Mouse (Mus musculus): ENCODE data around the gene Arhgap44. TPM values are rescaled to one million over a fixed set of nuclear protein-coding genes. Genes with fewer than 3 reads are reported as not detected.
A peak's percentile ranks its signal among the peaks of the same experiment; 100 is the strongest.

The Arhgap44 gene
- polyA plus RNA-seq, 1 experiment from 2014 or later: 31.2 TPM

DNA sequence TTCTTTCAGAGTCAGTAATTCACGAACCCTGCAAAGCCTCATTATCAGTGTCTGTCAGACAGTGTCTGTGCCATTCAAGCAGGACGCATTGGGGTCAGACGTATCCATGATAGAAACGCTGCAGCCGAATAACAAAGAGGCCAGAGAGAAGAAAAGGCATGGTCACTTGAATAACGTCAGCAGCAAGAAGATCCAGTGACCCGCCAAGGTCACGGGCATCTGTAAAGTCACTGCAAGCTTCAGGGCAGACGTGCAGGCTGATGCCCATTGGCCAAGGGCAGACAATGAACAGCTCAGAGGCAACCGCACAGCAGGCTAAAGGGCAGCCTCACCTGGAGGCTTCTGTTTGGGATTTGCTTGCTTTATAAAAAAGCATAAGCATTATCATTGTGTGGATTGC is 52.7 kb downstream of the Arhgap44 start:
- Histone ChIP-seq H3K4me3 (ENCODE audit: low read depth, low read length) (no peak overlapping the region), H3K9me3 (ENCODE audit: low read length) (no peaks in the 10 kb centered on the region), H3K27ac (ENCODE audit: low read length) (no peak overlapping the region), H3K9ac (replicated peaks; ENCODE audit: low read depth) (no peak overlapping the region), H3K27me3 (replicated peaks; ENCODE audit: insufficient read depth, low read length) (no peaks in the 10 kb centered on the region), H3K4me1 (ENCODE audit: insufficient read depth, low read depth, low read length) (no peaks in the 10 kb centered on the region), H3K36me3 (ENCODE audit: insufficient read depth, low read length) (no peaks in the 10 kb centered on the region), H3K4me2 (replicated peaks; ENCODE audit: low read depth, low read length) (no peak overlapping the region)
- 81% methylated on average over 10 of the region's 10 CpGs for WGBS
- no peak for ATAC-seq
- no peak for TF ChIP-seq CTCF (IDR thresholded peaks at IDR 0.05)
- TF ChIP-seq EP300 (IDR thresholded peaks at IDR 0.05): no peak
- DNase-seq (ENCODE audit: low spot score): no peak

DNA sequence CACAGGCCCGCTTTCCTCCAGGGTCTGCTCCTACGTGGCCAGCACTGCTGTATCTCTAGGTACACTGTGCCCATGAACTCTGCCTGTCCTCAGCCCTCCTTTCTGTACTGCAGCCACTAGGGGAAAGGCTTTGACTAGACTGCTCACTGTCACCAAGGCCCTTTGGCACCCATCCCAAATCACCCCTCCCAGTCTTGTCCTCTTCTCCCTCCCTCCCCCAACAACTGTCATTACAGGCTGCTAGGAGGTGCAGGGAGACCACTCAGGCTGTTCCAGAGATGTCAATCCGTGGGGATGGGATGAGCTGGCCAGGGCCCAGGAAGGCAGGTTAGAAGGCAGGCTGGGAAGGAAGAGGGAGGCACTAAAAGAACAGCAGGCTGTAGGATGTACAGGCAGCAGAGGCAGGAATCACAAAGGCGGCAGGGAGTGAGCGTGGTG is 55.0 kb downstream of the Arhgap44 start:
- H3K4me1 ChIP-seq (ENCODE audit: insufficient read depth, low read depth, low read length): no peaks in the 10 kb centered on the region
- TF ChIP-seq EP300 (IDR thresholded peaks at IDR 0.05) (no peak), CTCF (IDR thresholded peaks at IDR 0.05) (peak; percentile 26)
- DNase-seq (ENCODE audit: low spot score) (peak; percentile 37), ATAC-seq (peak; percentile 33; the same call in 1 of the 2 replicates)
- no peak overlapping the region for H3K9ac ChIP-seq (replicated peaks; ENCODE audit: low read depth)
- 61% methylated on average over 5 of the region's 5 CpGs for WGBS
- no peaks in the 10 kb centered on the region for H3K9me3 ChIP-seq (ENCODE audit: low read length)
- H3K27me3 ChIP-seq (replicated peaks; ENCODE audit: insufficient read depth, low read length): no peaks in the 10 kb centered on the region
- no peak overlapping the region for H3K4me3 ChIP-seq (ENCODE audit: low read depth, low read length)
- H3K27ac ChIP-seq (ENCODE audit: low read length): no peak overlapping the region
- H3K36me3 ChIP-seq (ENCODE audit: insufficient read depth, low read length): no peaks in the 10 kb centered on the region
- H3K4me2 ChIP-seq (replicated peaks; ENCODE audit: low read depth, low read length): no peak overlapping the region

DNA sequence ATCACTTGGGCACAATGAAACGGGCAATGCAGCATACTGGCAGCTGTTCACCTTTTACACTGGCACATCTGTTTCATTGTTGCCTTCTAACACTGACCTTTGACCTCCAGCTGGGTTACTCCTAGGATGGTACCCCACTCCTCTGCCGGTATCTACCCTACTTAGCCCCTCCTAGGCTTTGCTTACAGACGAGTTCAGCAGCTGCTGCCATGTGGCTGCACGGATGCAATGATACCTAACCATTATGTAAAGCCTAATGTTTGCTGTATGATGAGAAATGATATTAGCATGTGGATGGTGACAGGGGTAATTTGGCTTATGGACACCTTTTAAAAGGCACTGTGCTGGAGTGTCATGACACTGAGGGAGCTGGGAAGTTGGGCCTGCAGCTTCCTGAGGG is 55.6 kb downstream of the Arhgap44 start:
- WGBS: 79% methylated on average over 4 of the region's 4 CpGs
- TF ChIP-seq EP300 (IDR thresholded peaks at IDR 0.05): no peak
- no peak for TF ChIP-seq CTCF (IDR thresholded peaks at IDR 0.05)
- H3K36me3 ChIP-seq (ENCODE audit: insufficient read depth, low read length): no peaks in the 10 kb centered on the region
- no peak overlapping the region for H3K4me2 ChIP-seq (replicated peaks; ENCODE audit: low read depth, low read length)
- DNase-seq (ENCODE audit: low spot score) (no peak), ATAC-seq (no peak)
- no peaks in the 10 kb centered on the region for H3K27me3 ChIP-seq (replicated peaks; ENCODE audit: insufficient read depth, low read length)
- no peaks in the 10 kb centered on the region for H3K4me1 ChIP-seq (ENCODE audit: insufficient read depth, low read depth, low read length)
- H3K27ac ChIP-seq (ENCODE audit: low read length): no peak overlapping the region
- no peak overlapping the region for H3K4me3 ChIP-seq (ENCODE audit: low read depth, low read length)
- H3K9me3 ChIP-seq (ENCODE audit: low read length): no peaks in the 10 kb centered on the region
- H3K9ac ChIP-seq (replicated peaks; ENCODE audit: low read depth): no peak overlapping the region

DNA sequence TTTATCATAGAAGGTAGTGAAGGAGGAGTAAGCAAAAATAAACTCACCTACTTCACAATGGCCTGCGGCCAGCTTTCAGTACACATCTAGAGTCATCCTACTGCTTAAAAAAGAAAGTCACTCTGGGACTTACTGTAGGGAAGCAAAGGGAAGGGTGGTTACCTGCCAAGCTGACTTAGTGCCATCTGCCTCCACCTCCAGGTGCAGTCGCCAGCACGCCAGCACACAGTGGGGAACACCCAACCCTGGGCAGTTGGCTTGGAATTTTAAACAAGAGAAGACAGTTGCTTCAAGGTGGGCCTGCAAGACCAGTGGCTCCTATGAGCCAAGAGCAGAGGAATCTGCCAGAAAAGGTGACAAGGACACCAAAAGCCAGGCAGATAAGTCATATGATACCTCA is 58.7 kb downstream of the Arhgap44 start:
- Histone ChIP-seq H3K9me3 (ENCODE audit: low read length) (no peaks in the 10 kb centered on the region), H3K27me3 (replicated peaks; ENCODE audit: insufficient read depth, low read length) (no peaks in the 10 kb centered on the region), H3K4me2 (replicated peaks; ENCODE audit: low read depth, low read length) (no peak overlapping the region), H3K27ac (ENCODE audit: low read length) (no peak overlapping the region), H3K9ac (replicated peaks; ENCODE audit: low read depth) (no peak overlapping the region), H3K4me3 (ENCODE audit: low read depth, low read length) (no peak overlapping the region), H3K36me3 (ENCODE audit: insufficient read depth, low read length) (no peaks in the 10 kb centered on the region), H3K4me1 (ENCODE audit: insufficient read depth, low read depth, low read length) (no peaks in the 10 kb centered on the region)
- TF ChIP-seq EP300 (IDR thresholded peaks at IDR 0.05): no peak
- TF ChIP-seq CTCF (IDR thresholded peaks at IDR 0.05): no peak
- DNase-seq (ENCODE audit: low spot score): no peak
- ATAC-seq: no peak
- 81% methylated on average over 3 of the region's 3 CpGs for WGBS

DNA sequence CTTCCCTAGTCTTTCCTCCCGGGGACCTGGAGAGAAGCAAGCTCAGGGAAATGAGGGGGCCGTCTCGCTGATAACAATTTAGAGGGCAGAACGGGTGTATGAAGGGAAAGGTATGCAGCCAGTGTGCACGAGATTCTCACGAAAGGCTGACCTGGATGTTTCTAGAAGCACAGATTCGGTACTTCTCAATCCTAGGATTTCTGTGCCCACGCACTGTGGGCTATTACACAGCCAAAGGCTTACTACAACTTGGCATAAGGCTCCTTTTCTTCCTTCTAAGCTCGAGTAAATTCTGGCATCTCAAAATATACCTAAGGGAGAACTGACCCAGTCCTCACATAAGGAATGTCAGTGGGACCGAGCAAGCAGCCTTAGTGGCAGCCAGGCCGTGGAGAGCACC is 61.6 kb downstream of the Arhgap44 start:
- Histone ChIP-seq H3K36me3 (ENCODE audit: insufficient read depth, low read length) (no peaks in the 10 kb centered on the region), H3K4me1 (ENCODE audit: insufficient read depth, low read depth, low read length) (no peaks in the 10 kb centered on the region), H3K4me3 (ENCODE audit: low read depth, low read length) (no peak overlapping the region), H3K9ac (replicated peaks; ENCODE audit: low read depth) (no peak overlapping the region), H3K4me2 (replicated peaks; ENCODE audit: low read depth, low read length) (no peak overlapping the region), H3K9me3 (ENCODE audit: low read length) (no peaks in the 10 kb centered on the region), H3K27me3 (replicated peaks; ENCODE audit: insufficient read depth, low read length) (no peaks in the 10 kb centered on the region), H3K27ac (ENCODE audit: low read length) (no peak overlapping the region)
- no peak for TF ChIP-seq EP300 (IDR thresholded peaks at IDR 0.05)
- no peak for TF ChIP-seq CTCF (IDR thresholded peaks at IDR 0.05)
- 65% methylated on average over 11 of the region's 11 CpGs for WGBS
- no peak for ATAC-seq
- DNase-seq (ENCODE audit: low spot score): no peak

DNA sequence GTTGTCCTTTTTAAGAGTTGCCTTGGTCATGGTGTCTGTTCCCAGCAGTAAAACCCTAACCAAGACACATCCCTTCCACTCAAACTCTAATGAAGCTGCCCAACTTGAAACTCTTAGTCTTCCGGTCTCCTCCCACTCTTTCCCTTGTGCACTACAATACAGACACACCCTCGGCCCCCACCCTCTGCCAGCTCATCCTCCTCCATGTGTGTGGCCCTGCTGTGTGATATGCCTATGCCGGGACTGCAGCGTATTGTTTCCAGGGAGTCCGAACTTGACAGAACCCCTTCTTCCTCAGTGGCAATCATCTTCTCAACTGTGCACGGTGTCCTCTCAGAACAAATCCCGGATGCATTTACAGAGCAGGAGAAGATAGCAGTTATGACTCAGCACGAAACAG is 62.7 kb downstream of the Arhgap44 start:
- no peaks in the 10 kb centered on the region for H3K9me3 ChIP-seq (ENCODE audit: low read length)
- H3K27ac ChIP-seq (ENCODE audit: low read length): no peak overlapping the region
- TF ChIP-seq EP300 (IDR thresholded peaks at IDR 0.05): no peak
- no peak for TF ChIP-seq CTCF (IDR thresholded peaks at IDR 0.05)
- no peaks in the 10 kb centered on the region for H3K4me1 ChIP-seq (ENCODE audit: insufficient read depth, low read depth, low read length)
- no peak overlapping the region for H3K4me3 ChIP-seq (ENCODE audit: low read depth, low read length)
- WGBS: 95% methylated on average over 8 of the region's 8 CpGs
- no peaks in the 10 kb centered on the region for H3K27me3 ChIP-seq (replicated peaks; ENCODE audit: insufficient read depth, low read length)
- no peak overlapping the region for H3K4me2 ChIP-seq (replicated peaks; ENCODE audit: low read depth, low read length)
- no peak overlapping the region for H3K9ac ChIP-seq (replicated peaks; ENCODE audit: low read depth)
- ATAC-seq: no peak
- no peak for DNase-seq (ENCODE audit: low spot score)
- no peaks in the 10 kb centered on the region for H3K36me3 ChIP-seq (ENCODE audit: insufficient read depth, low read length)

DNA sequence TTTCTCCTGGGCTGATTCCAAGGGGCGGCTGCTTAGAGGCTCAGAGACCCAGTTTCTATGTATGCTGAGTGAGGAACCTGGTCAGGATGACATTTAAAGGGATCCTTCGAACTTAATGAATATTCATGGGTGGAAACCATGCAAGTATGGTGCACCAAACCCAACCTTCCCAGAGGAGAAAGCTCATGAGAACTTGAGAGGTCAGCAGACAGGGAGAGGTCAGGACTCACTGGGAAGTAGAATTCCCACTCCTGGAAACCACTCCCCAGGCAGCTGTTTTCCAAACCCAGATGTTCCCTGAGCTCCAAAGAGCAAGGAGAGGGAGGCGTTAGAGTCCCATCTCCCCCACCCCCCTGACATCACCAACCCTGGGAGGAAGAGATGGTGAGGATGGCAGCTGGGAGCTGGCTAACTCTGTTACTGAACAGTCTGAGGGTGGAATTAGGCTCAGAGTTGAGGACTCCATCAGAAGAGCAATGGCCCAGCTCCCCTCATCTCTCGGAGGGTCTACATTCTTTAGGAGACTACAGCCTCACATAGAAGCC is 65.2 kb downstream of the Arhgap44 start:
- TF ChIP-seq CTCF (IDR thresholded peaks at IDR 0.05) (no peak), EP300 (IDR thresholded peaks at IDR 0.05) (no peak)
- H3K27ac ChIP-seq (ENCODE audit: low read length): no peak overlapping the region
- H3K4me1 ChIP-seq (ENCODE audit: insufficient read depth, low read depth, low read length): no peaks in the 10 kb centered on the region
- no peaks in the 10 kb centered on the region for H3K27me3 ChIP-seq (replicated peaks; ENCODE audit: insufficient read depth, low read length)
- H3K4me2 ChIP-seq (replicated peaks; ENCODE audit: low read depth, low read length): no peak overlapping the region
- H3K4me3 ChIP-seq (ENCODE audit: low read depth, low read length): no peak overlapping the region
- no peak overlapping the region for H3K9ac ChIP-seq (replicated peaks; ENCODE audit: low read depth)
- no peaks in the 10 kb centered on the region for H3K36me3 ChIP-seq (ENCODE audit: insufficient read depth, low read length)
- ATAC-seq: no peak
- WGBS: 83% methylated on average over 4 of the region's 4 CpGs
- H3K9me3 ChIP-seq (ENCODE audit: low read length): no peaks in the 10 kb centered on the region
- DNase-seq (ENCODE audit: low spot score): no peak

All from lung, postnatal 0 days (tissue).